Mouse (Mus musculus): ENCODE measurements around the gene Samsn1.
A peak's percentile ranks its signal among the peaks of the same experiment; 100 is the strongest.

The Samsn1 gene

DNA sequence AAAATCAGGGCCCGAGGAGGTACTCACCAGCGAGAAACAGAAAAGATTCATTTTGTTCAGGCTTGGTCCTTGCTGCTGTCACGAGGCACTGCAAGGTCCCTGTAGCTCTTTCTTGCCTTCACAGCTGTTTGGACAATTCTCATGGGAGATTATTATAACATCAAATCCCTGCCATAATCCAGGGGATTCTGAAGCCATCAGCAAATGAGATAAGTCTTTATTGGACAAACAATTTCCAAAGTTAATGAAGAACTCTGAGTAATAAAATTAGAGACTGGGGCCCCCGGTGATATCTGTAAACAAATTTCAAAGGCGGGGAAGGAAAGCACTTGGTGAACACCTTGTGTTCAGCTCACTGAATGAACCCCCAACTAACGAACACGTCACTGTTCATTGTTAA lies at the start of gene Samsn1:
Samsn1 (minus strand) TSS at position 101 of the 400 bp plus-strand sequence.
- DNase-seq (ENCODE audit: low spot score in 2 of 2): no peak

DNA sequence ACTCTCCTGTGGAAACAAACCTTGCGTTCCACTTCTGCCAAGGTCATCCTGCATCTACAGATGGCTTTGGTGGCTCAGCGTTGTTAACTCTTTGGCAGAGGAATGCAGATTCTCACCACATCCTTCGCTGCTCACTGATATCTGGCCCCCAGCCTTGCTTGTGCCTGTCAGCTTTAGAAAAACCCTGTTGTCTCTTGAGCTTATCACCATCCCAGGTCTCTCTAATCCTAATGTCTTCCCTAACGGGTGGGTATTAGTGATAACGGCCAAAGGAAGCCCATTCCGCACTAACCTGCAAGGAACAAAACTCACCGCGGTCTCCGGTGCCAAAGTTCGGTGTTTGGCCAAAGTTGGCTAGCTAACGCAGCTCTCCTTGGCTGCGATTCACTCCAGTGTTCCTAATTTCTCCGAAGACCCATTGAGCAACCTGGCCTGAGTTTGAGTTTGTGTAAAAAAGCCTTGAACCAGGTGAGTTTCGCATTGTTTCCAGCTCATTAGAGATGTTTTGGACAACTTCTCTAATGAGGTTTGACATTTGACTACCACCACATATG lies 44.1 kb upstream of the Samsn1 start:
- no peak for DNase-seq (ENCODE audit: low spot score in 2 of 2)

DNA sequence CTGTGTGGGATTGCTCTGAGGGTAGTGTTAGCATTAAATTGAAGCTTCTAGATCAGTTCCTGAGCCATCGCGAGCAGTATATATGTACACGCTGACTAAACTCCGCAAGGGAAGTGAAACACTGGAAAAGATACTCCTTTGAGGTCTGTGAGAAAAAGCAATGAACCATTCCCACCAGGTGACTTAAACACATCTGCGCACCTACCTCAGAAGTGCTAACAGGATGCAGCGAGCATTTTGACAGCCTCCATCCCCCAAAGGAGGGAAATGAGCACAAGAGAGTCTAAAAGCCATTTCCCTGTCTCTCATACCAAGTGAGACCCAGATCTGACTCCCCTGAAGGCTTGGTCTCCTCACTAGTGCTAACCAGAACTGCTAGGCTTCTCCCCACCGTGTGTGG lies 32.9 kb upstream of the Samsn1 start:
- DNase-seq (ENCODE audit: low spot score in 2 of 2): no peak

DNA sequence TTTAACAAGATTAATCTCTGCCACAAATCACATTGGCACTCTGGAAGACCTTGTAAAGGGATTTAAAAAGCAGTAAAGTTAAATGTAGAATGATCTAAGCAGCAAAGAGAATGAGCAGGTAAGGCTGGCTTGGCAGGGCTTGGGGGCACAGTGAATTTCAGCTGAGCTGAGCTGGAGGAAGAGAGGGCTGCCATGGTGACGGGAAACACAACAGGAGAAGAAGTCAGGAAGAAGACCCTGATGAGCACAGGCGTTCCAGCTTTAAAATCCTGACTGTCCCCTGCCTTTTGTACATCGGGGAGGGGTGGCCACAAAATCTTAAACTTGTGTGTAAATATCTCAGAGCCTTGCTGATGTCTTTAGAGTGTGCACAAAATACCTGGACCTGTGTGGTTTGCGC lies 32.0 kb upstream of the Samsn1 start:
- no peak for DNase-seq (ENCODE audit: low spot score in 2 of 2)

DNA sequence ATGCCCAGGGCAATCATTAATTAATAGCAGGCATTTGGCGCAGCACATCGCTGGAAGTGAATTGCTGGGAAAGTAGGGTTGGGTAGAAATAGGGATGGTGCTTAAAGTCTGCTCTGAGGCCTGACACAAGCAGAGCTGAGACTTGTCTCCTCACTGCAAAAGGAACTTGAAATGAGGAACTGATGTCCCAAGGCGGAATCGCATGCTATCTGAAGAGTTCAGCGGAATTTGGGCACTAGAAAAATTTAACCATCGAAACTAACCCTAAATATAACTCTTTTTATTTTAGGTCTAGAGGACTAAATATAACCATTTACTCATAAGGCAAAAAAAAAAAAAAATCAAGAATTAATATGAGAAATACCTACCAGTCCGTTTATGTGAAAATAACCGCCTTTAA lies 31.5 kb upstream of the Samsn1 start:
- no peak for DNase-seq (ENCODE audit: low spot score in 2 of 2)

DNA sequence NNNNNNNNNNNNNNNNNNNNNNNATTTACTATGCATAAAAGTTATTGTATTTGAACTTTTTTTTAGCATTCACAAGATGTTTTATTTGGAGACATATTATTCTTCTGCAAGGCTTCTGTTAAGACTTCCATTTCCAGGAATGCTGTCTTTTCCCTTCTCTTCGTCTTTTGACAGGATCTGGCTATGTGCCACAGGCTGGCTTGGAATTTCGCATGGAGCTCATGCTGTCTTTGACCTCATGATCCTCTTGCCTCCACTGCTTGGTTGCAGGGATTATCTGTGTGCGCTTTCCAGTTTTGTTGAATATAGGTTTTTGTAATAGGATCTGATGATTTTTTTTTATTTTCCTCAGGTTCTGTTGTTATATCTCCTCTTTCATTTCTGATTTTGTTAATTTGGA lies 25.0 kb upstream of the Samsn1 start:
- DNase-seq (ENCODE audit: low spot score in 2 of 2): no peak

DNA sequence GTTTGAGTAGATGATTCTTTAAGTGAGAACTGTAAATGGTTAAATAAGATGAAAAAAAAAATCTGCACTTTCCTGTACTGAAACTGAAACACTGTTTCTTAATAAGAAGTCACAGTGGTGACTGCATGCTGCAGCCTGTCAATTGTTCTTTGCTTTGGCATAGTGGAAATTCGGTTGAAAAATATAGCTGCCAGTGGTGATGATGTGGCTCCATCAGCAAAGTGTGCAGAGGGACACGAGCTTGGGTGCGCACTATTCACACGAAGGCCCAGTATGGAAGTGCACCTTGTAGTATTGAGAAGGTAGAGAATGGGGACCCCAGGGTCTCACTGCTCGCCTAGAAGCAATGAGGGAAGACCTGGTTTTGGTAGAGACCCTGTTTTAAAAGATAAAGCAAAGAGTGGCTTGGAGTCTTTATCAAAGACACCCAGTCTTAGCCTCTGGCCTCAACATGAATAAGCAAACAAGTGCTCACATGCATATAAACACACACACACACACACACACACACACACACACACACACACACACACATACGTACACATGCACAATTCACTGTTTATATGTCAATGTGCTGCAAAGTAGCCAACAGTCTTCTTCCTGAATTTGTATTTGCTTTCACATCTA lies 18.4 kb upstream of the Samsn1 start:
- no peak for DNase-seq (ENCODE audit: low spot score in 2 of 2)

DNA sequence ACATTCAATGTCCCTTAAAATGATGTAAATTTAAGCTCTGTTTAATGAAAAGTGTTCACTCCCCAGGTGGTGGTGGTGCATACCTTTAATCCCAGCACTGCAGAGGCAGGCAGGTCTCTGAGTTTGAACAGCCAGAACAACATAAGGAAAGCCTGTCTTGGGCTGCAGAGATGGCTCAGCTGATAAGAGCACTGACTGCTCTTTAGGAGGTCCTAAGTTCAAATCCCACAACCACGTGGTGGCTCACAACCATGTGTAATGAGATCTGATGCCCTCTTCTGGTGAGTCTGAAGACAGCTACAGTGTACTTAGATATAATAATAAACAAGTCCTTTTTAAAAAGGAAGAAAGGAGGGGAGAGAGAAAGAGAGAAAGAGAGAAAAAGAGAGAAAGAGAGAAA lies 2.9 kb downstream of the Samsn1 start:
- DNase-seq (ENCODE audit: low spot score in 2 of 2): no peak

DNA sequence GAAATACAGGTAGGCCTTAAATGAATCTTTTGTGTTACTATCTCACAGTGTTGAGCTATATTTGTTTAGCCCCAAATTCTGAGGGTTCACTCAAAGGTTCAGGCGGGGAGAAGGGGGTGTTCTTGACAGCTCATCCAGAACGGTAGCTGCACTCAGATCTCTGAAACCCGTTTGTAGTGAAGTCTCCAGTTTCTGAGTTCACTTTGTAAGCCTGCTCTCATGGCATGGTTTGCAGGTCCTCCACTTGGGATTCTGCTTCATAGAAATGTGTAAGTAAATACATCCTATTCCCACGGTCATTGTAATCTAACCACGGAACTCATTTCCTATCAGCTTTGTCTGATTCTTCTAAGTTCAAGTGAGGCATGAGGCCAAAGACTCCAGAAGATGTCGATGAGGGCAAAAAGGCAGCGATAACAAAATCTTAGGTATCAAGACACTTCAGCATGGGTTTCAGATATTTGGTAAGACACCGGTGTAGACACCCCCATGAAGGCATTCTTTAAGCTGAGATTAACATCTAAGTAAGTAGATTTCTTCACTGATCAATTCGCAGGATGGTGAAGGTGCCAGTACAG lies 18.2 kb downstream of the Samsn1 start:
- no peak for DNase-seq (ENCODE audit: low spot score in 2 of 2)

DNA sequence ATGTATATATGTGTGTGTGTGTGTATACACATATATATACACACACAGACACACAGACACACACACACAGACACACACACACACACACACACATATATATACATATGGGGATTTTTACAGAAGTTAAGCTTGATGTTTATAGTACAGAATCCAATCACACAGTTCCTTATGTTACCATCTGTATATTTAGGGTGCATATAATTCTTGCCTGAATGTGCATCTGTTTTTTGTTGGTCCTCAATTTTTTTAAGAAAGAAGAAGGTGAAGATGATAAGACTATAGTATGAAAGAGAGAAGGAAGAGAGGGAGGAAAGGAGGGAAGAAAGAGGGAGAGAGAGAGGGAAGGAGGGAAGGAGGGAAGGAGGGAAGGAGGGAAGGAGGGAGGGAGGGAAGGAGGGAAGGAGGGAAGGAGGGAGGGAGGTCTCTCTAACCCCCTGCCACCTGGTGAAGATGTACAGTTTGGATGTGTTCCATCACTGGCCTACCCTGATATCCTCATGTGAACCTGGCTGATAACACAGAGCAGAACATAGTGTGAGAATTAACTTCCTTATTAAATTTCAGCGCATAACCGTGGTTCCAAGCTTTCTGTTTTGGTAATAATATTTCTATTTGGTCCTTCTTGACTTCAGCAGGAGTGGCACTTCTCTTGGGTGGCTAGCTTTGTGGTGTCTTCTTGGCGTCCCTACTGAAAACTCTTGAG lies 19.1 kb downstream of the Samsn1 start:
- no peak for DNase-seq (ENCODE audit: low spot score in 2 of 2)

DNA sequence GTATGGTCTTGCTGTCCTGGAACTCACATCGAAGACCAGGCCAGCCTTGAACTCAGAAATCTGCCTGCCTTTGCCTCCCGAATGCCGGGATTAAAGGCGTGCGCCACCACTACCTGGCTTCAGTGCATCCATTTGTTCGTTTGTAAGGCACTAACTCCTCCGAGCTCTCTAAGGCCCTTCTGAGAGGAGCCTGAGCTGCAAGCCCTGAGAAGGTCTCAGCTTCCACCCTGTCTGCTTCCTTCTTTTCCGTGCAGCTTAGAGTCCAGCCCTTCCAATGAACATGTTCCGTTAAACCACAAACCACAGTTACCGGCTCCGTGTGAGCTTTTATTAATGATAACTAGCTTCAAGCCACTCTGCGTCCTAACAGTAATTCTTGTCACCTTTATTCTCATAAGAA lies 19.8 kb downstream of the Samsn1 start:
- no peak for DNase-seq (ENCODE audit: low spot score in 2 of 2)

DNA sequence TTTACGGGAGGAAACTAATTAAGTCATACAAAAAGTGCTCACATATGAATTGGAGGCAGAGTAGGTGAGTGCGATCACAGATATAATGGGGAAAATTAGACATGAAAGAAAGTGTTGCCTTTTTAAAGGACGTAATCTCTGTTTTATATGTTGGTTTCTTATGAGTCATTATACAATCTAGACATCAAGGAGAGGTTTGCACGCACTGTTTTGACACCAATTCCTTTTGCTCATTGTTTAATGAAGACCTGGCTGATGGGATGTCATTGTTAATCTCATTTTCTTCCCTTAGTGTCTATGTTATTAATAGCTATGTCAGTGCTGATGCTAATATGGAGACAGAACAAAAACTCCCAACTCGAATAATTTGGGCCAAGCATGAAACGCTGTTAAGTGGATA lies 20.3 kb downstream of the Samsn1 start:
- DNase-seq (ENCODE audit: low spot score in 2 of 2): no peak

DNA sequence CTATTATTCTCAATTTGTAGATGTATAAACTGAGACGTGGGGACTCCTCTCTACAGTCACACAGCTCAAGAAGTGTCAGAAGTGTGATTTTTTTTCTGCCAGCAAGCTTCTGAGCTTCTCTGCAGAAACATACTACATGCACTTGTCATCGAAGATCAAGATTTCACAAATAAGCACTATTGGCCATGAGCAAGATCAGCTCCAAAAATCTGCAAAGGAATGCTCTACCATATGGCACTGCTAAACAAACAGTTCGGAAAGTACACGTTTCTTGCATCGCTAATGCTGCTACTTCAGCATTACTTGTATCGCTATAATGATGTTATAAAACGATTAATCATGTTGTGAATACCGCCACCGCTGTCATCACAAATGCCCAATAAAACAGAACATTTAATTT lies 22.0 kb downstream of the Samsn1 start:
- no peak for DNase-seq (ENCODE audit: low spot score in 2 of 2)

DNA sequence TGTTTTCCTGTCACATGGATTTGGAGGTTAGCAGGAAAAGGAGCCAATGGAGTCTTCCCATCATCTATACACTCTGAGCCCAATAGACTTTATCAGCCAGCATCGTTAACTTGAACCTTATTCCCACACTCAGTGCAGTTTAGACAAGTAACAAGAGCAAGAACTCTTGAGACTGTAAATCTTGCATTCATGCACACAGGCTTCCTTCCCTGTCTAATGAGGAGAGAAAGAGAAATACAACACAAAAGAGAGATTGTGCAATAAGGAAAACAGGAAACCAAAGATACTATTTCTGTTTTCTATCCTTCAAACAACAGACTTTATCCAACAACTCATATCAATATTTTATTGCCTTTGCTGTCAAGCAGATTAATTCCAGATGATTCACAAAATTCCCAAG lies 31.9 kb downstream of the Samsn1 start:
- no peak for DNase-seq (ENCODE audit: low spot score in 2 of 2)

DNA sequence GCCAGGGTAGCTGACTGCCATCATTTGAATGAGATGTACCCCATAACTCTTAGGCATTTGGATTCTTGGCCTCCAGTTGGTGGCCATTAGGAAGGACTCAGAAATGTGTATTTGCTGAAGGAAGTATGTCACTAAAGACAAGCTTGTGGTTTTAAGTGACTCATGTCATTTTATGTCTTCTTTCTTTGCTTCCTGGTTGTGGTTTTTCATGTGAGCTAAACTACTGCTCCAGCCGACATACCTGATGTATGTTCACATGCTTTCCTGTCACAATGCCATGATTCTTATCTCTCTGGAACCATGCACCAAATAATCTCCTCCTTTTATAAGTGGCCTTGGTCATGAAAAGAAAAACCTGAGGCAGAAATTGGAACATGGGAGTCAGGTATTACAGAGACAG lies 38.2 kb downstream of the Samsn1 start:
- no peak for DNase-seq (ENCODE audit: low spot score in 2 of 2)

DNA sequence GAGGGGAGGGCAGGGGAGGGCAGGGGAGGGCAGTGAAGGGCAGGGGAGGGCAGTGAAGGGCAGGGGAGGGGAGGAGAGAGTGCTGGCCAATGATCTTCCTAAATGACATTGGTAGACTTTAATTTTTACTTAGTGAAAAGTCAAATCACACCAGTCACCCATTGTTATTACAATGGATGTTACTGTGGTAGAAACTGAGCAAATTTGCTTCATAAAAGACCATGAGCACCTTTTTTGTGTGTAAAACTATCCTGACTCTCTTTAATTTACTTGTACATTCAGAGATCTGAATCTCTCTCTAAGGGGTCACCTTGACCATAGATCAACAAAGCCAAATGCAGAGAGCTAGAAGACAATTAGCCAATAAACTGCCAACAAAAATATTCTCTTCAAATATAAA lies 42.7 kb downstream of the Samsn1 start:
- DNase-seq (ENCODE audit: low spot score in 2 of 2): no peak

DNA sequence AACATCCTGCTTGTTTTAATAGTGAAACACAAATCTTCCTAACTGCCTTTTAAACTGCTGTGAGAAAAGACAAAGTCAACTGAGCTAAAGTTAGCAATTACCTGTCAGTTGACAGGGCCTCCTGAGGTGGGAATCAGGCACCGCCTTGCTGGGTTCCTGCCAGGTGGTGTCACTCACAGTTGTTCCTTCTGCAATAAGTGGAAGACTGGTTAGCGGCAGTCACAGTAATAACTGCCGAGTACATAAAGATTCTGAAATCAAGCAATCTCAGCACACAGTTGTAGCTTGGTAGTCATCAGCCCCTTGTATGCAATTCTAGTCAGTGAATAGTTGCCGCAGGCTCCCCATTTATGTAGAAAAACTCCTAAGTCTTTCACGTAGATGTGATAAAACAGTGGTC lies 44.3 kb downstream of the Samsn1 start:
- DNase-seq (ENCODE audit: low spot score in 2 of 2): no peak

DNA sequence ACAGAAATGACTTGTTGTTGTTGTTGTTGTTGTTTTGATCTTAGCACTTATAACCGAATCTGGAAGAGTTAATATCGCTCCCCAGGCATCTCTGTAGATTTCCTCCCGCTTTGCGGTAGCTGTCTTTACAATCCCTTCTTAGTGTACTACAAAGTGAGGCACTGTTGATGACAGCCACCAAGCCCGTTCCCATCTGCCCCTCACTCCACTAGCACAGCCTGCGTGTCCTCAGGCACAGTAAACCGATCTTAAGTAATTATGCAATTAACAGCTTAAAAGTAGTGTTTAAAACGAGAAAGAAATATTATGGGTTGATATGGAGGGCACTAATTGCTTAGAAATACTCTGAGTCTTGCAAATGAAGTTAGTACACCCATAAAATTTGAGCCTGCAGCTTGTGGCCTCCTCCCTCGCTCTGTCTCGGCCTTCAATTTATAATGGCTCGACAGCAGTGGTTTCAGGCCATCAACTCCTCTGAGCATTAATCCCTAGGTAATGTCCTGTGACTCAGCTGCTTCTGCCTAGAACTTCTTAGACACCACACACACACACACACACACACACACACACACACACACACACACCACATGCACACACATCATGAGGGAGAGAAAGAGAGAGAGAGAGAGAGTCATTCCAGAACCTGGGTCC lies 46.3 kb downstream of the Samsn1 start:
- no peak for DNase-seq (ENCODE audit: low spot score in 2 of 2)

DNA sequence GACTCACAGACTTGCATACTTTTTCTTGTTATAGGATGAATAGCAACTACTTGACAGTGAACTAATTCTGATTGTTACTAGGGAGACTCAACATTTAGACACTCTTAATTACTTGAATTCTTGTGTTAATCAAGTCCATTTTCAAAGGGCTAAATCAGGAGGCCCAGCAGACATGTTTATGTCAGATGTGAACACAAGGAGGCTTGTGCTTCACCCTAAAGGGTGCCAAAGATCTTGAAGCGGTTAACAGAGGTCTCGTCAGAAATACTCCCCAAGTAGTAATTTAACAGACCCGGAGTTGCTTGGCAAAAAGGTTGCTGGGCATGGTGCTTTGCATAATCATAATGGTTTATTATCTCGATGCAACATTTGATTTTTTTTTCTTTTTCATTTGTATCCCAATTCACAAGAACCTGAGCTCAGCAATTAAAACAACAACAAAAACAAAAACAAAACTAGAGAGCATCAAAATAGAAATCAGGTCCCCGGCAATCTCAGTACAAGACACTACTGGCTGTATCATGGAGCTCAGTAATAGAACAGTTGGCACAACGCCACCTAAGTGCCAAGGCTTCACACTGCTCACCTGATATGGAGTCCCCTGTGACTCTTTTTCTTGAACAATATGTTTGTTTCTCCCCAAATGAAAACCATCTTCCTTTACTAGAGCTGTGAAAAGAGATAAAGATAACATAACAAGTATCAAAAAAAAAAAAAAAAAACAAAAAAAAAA lies 51.6 kb downstream of the Samsn1 start:
- no peak for DNase-seq (ENCODE audit: low spot score in 2 of 2)

DNA sequence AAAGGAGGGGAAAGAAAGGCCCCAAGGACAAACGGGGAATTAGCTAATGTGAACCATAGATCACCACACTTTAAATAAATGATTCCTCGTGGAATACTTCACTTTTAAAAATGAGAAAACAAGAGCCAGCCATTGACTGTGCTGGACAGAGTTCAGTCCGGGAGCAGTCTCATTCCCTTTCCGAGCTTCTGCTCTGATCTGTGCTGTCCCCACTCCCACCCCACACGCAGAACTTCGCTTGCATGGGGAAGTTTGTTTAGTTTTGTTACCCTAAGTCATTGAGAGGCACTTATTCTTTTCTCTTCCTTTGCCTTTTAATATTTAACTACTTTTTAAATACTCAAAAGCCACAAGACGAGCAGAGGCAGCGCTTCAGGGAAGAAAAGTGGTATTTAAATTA lies 60.1 kb downstream of the Samsn1 start:
- DNase-seq (ENCODE audit: low spot score in 2 of 2): no peak

DNA sequence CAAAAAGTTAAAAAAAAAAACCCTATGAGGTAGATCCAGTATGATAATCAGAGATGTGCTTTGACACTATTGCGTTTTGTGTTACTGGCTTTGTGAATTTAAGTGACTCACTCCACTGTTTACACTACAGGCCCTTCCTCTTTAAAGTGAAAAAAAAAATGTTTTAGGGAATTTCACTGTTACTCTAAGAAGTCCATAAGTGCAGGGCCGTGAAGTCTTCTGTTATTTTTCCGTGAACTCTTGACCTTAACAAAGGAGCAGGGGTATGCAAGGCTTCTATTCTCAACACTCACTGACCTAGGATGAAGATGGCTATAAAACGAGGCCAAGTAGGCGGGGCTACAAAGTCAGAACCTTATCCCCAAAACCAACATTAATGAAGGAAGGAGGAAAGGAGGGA lies 60.6 kb downstream of the Samsn1 start:
- DNase-seq (ENCODE audit: low spot score in 2 of 2): no peak

DNA sequence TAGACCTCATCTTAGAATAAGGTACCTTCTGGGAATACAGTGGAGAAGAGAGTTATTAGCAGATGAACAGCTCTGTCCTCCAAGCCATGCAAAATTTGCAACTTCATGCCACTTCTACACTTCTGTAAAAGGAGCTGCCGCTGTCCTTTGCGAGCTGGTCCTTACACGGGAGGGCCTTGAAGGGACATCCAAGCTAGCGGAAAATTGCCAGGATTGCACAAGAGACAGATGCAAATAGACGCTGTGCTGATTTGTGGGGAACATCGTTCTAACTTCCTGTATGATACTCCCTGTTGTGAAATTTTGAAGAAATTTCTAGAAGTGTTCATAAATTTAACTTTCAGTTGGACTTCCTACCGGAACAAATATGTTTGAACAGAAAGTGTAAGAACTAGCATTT lies 61.0 kb downstream of the Samsn1 start:
- peak in 1 of 2 experiments; percentile 4 for DNase-seq (ENCODE audit: low spot score in 2 of 2)

All from left cerebral cortex, adult 9 months (tissue).